Mouse (Mus musculus) C2C12 (cell line): ENCODE results near the gene Dnal1.

Experiments used
- CTCF ChIP-seq: IDR thresholded peaks from one replicate; pipeline ENCODE4 v1.5.1; 2011; ENCODE audit not compliant: control insufficient read depth, insufficient read depth, insufficient read length
- MYOD1 ChIP-seq: IDR thresholded peaks from one replicate; pipeline ENCODE4 v1.6.1; 2011; ENCODE audit warnings: low read depth; ENCODE audit not compliant: control insufficient read depth, insufficient read length

GRCm38 (mm10) chr12:84180090-84180489, 65.9 kb downstream of the Dnal1 start:
- TF ChIP-seq CTCF (no peak), MYOD1 (no peak)
